Mouse (Mus musculus): ENCODE measurements around the gene Lin7a.

The Lin7a gene

DNA sequence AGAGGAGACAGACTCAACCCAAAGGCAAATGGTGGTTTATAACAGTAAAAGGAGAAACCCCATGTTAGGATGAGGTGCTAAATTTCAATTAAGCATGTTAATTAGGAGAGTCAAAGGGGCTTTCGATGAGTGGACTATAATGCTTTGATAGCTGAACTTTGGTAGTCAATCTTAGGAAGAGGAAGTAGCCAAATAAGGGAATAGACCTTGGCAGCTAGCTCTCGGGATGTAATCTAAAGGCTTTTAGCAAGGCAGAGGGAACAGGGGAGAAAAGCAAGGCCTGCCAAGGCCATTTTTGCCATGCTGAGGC, 26.0 kb upstream of the Lin7a start:
- H3K4me1 ChIP-seq (replicated peaks; ENCODE audit: low read depth, low read length): no peaks in the 10 kb centered on the region
- H3K9me3 ChIP-seq (ENCODE audit: low read length): no peaks in the 10 kb centered on the region
- no peak overlapping the region for H3K4me3 ChIP-seq (replicated peaks; ENCODE audit: low read length)
- TF ChIP-seq CTCF (conservative IDR thresholded peaks at IDR 0.05; ENCODE audit: low read length): no peak
- TF ChIP-seq POU5F1 (IDR thresholded peaks at IDR 0.05; ENCODE audit: borderline replicate concordance, low read length): no peak
- no peak for TF ChIP-seq NANOG (IDR thresholded peaks at IDR 0.05; ENCODE audit: borderline replicate concordance, low read length)
- no peaks in the 10 kb centered on the region for H3K36me3 ChIP-seq (ENCODE audit: insufficient read depth, low read length)
- H3K27me3 ChIP-seq (ENCODE audit: insufficient read depth, low read length): no peaks in the 10 kb centered on the region

DNA sequence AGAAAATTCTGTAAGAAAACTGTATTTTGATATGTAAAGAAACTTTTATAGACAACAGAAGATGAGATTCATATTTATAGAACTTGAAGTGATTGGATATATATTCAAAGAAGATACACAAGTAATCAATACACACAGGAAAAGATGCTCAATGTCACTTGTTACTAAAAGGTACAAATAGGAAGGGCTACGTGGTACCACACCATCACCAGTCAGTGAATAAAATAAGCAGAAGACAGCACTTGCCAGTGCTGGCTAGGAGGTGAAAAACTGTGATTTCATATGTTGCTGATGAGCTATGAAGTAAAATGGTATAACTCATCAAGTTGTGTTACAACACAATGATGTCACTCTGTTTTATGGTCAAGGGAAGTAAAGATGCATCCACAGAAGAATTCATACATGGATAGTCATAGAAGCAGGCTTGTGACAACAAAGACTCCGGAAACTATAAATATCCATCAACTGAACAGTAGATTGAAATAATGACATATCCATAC, 25.5 kb upstream of the Lin7a start:
- no peaks in the 10 kb centered on the region for H3K9me3 ChIP-seq (ENCODE audit: low read length)
- H3K27me3 ChIP-seq (ENCODE audit: insufficient read depth, low read length): no peaks in the 10 kb centered on the region
- H3K4me3 ChIP-seq (replicated peaks; ENCODE audit: low read length): no peak overlapping the region
- H3K4me1 ChIP-seq (replicated peaks; ENCODE audit: low read depth, low read length): no peaks in the 10 kb centered on the region
- H3K36me3 ChIP-seq (ENCODE audit: insufficient read depth, low read length): no peaks in the 10 kb centered on the region
- TF ChIP-seq CTCF (conservative IDR thresholded peaks at IDR 0.05; ENCODE audit: low read length) (no peak), POU5F1 (IDR thresholded peaks at IDR 0.05; ENCODE audit: borderline replicate concordance, low read length) (no peak), NANOG (IDR thresholded peaks at IDR 0.05; ENCODE audit: borderline replicate concordance, low read length) (no peak)

DNA sequence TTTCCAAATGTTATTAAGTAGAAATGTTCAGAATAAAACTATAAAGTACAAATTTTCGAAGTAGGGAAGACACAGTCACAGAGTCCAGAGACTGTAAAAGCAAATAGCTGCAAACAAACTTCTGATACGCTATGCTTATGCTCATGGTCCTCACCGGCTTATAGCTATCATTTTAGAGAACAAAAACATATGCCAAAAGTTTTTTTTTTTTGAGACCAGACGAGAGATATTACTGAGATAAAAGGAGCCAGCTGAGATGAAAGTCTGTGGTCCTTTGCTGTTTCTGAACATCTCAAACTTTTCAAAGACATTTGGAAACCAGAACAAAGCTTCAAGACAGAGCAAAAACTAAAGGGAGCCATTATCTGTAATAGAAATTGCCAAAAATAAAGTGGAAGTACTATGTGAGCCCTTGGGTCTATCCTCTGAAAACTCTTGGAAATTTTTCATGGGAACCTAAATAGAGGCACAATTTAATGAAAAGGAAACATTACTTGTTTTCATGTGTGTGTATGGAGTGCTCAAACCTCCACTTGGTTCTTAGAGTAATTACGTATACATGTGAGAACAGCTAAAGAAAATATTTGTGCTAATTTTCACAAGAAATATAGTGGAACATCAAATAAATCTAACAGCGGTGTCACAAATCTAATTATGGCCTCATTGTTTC, 24.4 kb upstream of the Lin7a start:
- H3K36me3 ChIP-seq (ENCODE audit: insufficient read depth, low read length): no peaks in the 10 kb centered on the region
- TF ChIP-seq POU5F1 (IDR thresholded peaks at IDR 0.05; ENCODE audit: borderline replicate concordance, low read length): no peak
- TF ChIP-seq NANOG (IDR thresholded peaks at IDR 0.05; ENCODE audit: borderline replicate concordance, low read length): no peak
- TF ChIP-seq CTCF (conservative IDR thresholded peaks at IDR 0.05; ENCODE audit: low read length): no peak
- no peaks in the 10 kb centered on the region for H3K9me3 ChIP-seq (ENCODE audit: low read length)
- H3K27me3 ChIP-seq (ENCODE audit: insufficient read depth, low read length): no peaks in the 10 kb centered on the region
- no peaks in the 10 kb centered on the region for H3K4me1 ChIP-seq (replicated peaks; ENCODE audit: low read depth, low read length)
- no peak overlapping the region for H3K4me3 ChIP-seq (replicated peaks; ENCODE audit: low read length)

DNA sequence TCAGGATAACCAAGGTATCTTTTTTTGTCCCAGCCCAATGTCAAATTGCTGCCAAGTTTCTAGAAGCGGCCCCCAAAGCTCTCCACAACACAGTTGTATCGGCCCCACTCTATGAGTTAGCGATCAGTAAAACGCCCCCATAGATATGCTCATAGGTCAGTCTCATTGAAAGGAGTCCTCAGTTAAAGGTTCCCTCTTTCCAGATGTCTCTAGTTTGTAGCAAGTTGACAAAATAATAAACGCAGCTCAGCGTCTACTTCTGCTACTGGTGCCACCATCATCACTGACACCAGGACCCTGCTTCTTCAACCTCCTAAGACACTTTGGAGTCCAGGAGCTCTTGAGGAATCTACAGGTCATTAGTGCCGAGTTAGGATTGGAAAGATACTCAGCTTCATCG, 23.0 kb upstream of the Lin7a start:
- Histone ChIP-seq H3K36me3 (ENCODE audit: insufficient read depth, low read length) (no peaks in the 10 kb centered on the region), H3K27me3 (ENCODE audit: insufficient read depth, low read length) (no peaks in the 10 kb centered on the region), H3K4me1 (replicated peaks; ENCODE audit: low read depth, low read length) (no peaks in the 10 kb centered on the region), H3K4me3 (replicated peaks; ENCODE audit: low read length) (no peak overlapping the region), H3K9me3 (ENCODE audit: low read length) (no peaks in the 10 kb centered on the region)
- TF ChIP-seq POU5F1 (IDR thresholded peaks at IDR 0.05; ENCODE audit: borderline replicate concordance, low read length): no peak
- TF ChIP-seq NANOG (IDR thresholded peaks at IDR 0.05; ENCODE audit: borderline replicate concordance, low read length): no peak
- TF ChIP-seq CTCF (conservative IDR thresholded peaks at IDR 0.05; ENCODE audit: low read length): no peak

DNA sequence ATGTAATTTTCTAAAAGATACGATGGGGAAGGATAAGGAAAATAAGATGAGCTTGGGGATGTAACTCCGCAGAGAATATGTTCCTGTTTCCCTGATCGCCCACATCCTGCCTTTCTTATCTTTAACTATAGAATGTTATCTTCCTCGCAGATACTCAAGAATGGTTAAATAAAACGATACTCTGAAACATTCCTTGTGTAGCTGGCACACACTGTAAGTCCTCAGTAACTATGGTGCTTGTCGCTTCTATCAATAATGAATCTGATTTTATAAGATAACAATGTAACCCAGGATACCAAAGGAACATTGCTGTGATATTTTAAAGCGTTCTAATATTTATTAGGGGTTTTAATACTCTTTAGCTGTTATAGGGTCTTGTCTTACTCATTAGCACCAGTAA, 22.4 kb upstream of the Lin7a start:
- no peaks in the 10 kb centered on the region for H3K4me1 ChIP-seq (replicated peaks; ENCODE audit: low read depth, low read length)
- TF ChIP-seq CTCF (conservative IDR thresholded peaks at IDR 0.05; ENCODE audit: low read length) (no peak), NANOG (IDR thresholded peaks at IDR 0.05; ENCODE audit: borderline replicate concordance, low read length) (no peak), POU5F1 (IDR thresholded peaks at IDR 0.05; ENCODE audit: borderline replicate concordance, low read length) (no peak)
- no peaks in the 10 kb centered on the region for H3K9me3 ChIP-seq (ENCODE audit: low read length)
- H3K36me3 ChIP-seq (ENCODE audit: insufficient read depth, low read length): no peaks in the 10 kb centered on the region
- H3K27me3 ChIP-seq (ENCODE audit: insufficient read depth, low read length): no peaks in the 10 kb centered on the region
- H3K4me3 ChIP-seq (replicated peaks; ENCODE audit: low read length): no peak overlapping the region

DNA sequence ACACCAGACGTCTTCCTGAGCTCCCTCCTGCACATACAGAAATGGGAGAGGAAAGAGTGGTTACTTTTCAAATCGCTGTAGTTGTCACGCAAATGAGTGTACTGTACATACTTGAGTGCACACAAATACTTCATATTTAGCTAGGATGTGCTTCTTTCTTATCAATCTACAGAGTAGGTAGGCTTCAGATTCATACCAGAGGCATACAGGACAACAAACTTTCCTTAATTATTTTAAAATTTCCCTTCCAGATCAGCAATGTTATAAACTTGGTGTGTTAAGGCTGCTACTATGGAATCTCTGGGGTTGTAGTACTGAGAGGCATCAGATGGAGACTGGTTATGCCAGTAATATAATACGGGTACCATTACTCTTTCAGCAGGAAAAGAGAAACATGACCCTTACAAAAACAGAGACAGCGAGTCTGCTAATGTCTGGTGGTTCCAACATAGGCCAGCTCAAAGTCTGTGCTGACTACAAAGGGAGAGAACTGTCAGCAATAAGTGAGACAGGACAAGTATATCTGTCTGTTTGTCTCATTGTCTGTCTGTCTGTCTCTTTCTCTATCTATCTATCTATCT, 21.8 kb upstream of the Lin7a start:
- no peak for TF ChIP-seq NANOG (IDR thresholded peaks at IDR 0.05; ENCODE audit: borderline replicate concordance, low read length)
- TF ChIP-seq CTCF (conservative IDR thresholded peaks at IDR 0.05; ENCODE audit: low read length): no peak
- no peak for TF ChIP-seq POU5F1 (IDR thresholded peaks at IDR 0.05; ENCODE audit: borderline replicate concordance, low read length)
- H3K4me1 ChIP-seq (replicated peaks; ENCODE audit: low read depth, low read length): no peaks in the 10 kb centered on the region

DNA sequence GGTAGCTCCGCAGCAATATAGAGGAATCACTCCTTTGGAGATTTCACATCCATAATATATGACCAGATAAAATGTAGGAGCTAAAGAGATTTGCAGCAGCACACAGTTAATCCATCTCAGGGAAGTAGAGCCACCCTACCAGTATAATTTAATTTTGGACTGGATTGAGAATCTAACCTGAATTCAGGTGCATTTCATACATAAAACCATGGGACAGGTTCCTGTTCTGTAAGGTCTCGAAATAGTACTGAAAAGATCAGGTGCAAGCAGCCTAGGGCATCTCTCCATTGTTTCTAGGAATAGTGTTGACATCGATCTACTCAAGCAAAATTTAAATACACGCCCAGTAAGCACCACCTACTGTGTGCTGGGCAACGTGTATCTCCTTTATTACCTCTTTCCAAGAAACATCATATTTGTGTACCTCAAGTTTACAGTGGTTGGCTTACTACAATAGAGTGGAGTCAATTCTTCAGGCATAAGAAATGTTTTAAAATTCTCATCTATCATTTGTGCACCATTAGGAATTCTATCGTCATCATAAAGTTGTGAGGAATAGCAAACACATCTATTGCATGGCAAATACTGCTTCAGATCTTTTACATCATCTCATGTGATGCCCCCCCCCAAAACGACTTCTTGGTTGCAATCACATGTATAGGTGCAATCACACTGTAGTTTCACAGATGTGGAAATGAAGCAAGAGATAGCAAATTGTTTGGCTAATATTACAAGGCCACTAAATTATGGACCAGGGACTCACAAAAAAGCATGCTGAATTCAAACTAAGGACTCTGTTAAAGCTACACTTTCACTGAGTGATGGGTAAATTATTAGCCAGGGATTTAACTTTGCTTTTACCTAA, 20.9 kb upstream of the Lin7a start:
- Histone ChIP-seq H3K4me3 (replicated peaks; ENCODE audit: low read length) (no peak overlapping the region), H3K4me1 (replicated peaks; ENCODE audit: low read depth, low read length) (no peaks in the 10 kb centered on the region), H3K9me3 (ENCODE audit: low read length) (no peaks in the 10 kb centered on the region), H3K27me3 (ENCODE audit: insufficient read depth, low read length) (no peaks in the 10 kb centered on the region), H3K36me3 (ENCODE audit: insufficient read depth, low read length) (no peaks in the 10 kb centered on the region)
- no peak for TF ChIP-seq NANOG (IDR thresholded peaks at IDR 0.05; ENCODE audit: borderline replicate concordance, low read length)
- no peak for TF ChIP-seq CTCF (conservative IDR thresholded peaks at IDR 0.05; ENCODE audit: low read length)
- no peak for TF ChIP-seq POU5F1 (IDR thresholded peaks at IDR 0.05; ENCODE audit: borderline replicate concordance, low read length)

More for the DNA sequence above, 21.8 kb upstream of the Lin7a start:
- no peaks in the 10 kb centered on the region for H3K27me3 ChIP-seq (ENCODE audit: insufficient read depth, low read length)
- H3K9me3 ChIP-seq (ENCODE audit: low read length): no peaks in the 10 kb centered on the region
- no peaks in the 10 kb centered on the region for H3K36me3 ChIP-seq (ENCODE audit: insufficient read depth, low read length)
- H3K4me3 ChIP-seq (replicated peaks; ENCODE audit: low read length): no peak overlapping the region

GRCm38 (mm10) chr10:107251271-107251670, 20.2 kb upstream of the Lin7a start:
- TF ChIP-seq NANOG (IDR thresholded peaks at IDR 0.05; ENCODE audit: borderline replicate concordance, low read length) (no peak), POU5F1 (IDR thresholded peaks at IDR 0.05; ENCODE audit: borderline replicate concordance, low read length) (no peak), CTCF (conservative IDR thresholded peaks at IDR 0.05; ENCODE audit: low read length) (no peak)
- no peaks in the 10 kb centered on the region for H3K36me3 ChIP-seq (ENCODE audit: insufficient read depth, low read length)
- no peaks in the 10 kb centered on the region for H3K27me3 ChIP-seq (ENCODE audit: insufficient read depth, low read length)
- H3K4me1 ChIP-seq (replicated peaks; ENCODE audit: low read depth, low read length): no peaks in the 10 kb centered on the region
- no peaks in the 10 kb centered on the region for H3K9me3 ChIP-seq (ENCODE audit: low read length)
- H3K4me3 ChIP-seq (replicated peaks; ENCODE audit: low read length): no peak overlapping the region
